Mouse (Mus musculus) adrenal gland, postnatal 14 days (tissue): ENCODE results near the gene Miga1. TPM values are rescaled to one million over a fixed set of nuclear protein-coding genes. Genes with fewer than 3 reads are reported as not detected.

Source experiments
- DNase-seq: peaks from one replicate; pipeline ENCODE4 v3.0.0; 2021; ENCODE audit warnings: mixed read lengths
- total RNA-seq: library from RNA; stranded (reverse); gene quantifications from 2 replicates; pipeline ENCODE4 v1.2.3, GENCODE M21; 2021

The Miga1 gene
- total RNA-seq, 1 experiment from 2014 or later: 9.3 TPM

- DNase-seq: no peak
Measured at GRCm38 (mm10) chr3:152245273-152245910, 94.8 kb downstream of the Miga1 start.

- DNase-seq: no peak
Measured at GRCm38 (mm10) chr3:152243304-152243703, 96.9 kb downstream of the Miga1 start.

GRCm38 (mm10) chr3:152241098-152241497, 99.1 kb downstream of the Miga1 start:
- no peak for DNase-seq

- DNase-seq: no peak
Measured at GRCm38 (mm10) chr3:152239592-152239991, 100.6 kb downstream of the Miga1 start.

GRCm38 (mm10) chr3:152238836-152239235, 101.4 kb downstream of the Miga1 start:
- peak; percentile 27 for DNase-seq

- DNase-seq: no peak
Measured at GRCm38 (mm10) chr3:152235805-152236204, 104.4 kb downstream of the Miga1 start.

- DNase-seq: no peak
Measured at GRCm38 (mm10) chr3:152235238-152235637, 105.0 kb downstream of the Miga1 start.

- DNase-seq: no peak
Measured at GRCm38 (mm10) chr3:152231333-152232100, 108.7 kb downstream of the Miga1 start.

- no peak for DNase-seq
Measured at GRCm38 (mm10) chr3:152229271-152229670, 110.9 kb downstream of the Miga1 start.

- DNase-seq: no peak
Measured at GRCm38 (mm10) chr3:152228843-152229242, 111.4 kb downstream of the Miga1 start.

- DNase-seq: no peak
Measured at GRCm38 (mm10) chr3:152225906-152226305, 114.3 kb downstream of the Miga1 start.

GRCm38 (mm10) chr3:152224918-152225317, 115.3 kb downstream of the Miga1 start:
- no peak for DNase-seq

Other genes with a start within 250 kb of the Miga1 start
- gene Gipc2, start 174.2 kb downstream of the Miga1 start, total RNA-seq: 0.96 and 2.8 TPM in 2 replicates
- 38.6 and 45.2 TPM in 2 replicates for gene Dnajb4, start 130.1 kb downstream of the Miga1 start, total RNA-seq
- 149 and 160 TPM in 2 replicates for gene Fubp1, start 130.0 kb downstream of the Miga1 start, total RNA-seq
- 7.6 and 7.9 TPM in 2 replicates for gene Nexn, start 74.1 kb downstream of the Miga1 start, total RNA-seq
- gene Usp33, start 6.1 kb upstream of the Miga1 start, total RNA-seq: 73.5 and 83.9 TPM in 2 replicates
- 32.8 and 37.5 TPM in 2 replicates for gene Zzz3, start 55.1 kb upstream of the Miga1 start, total RNA-seq